ENCODE assay signal across 9 mouse cellular contexts in genomic region chr10:120384797-120385600, GRCm38 (mm10).
A peak's percentile ranks its signal among the peaks of the same experiment; 100 is the strongest.
DNase-seq lines count a peak whose midpoint lies in the region; ATAC-seq lines count a peak whose summit lies in the region.
"Had no signal": no experiment of that assay in that cellular context is flagged by ENCODE, and none has a peak within 500 bp of the region (broad histone marks: within the 10 kb centered on the region; RNA-seq: fewer than 3 reads in every experiment).

No protein-coding gene starts in this region.

- intact Hi-C loops in heart, postnatal 25 days (cut with DNase I): no loop called here

- WGBS in heart, embryonic 10.5 days: 46% methylated on average over 10 of the region's 10 CpGs

- peak overlapping the region; percentile 64; the same call in 1 of the 2 replicates for H3K27ac ChIP-seq in heart, embryonic 10.5 days
- H3K27ac ChIP-seq: forebrain, embryonic 12.5 days had no signal

- peak; percentile 50 for ATAC-seq in megakaryocyte progenitor cell, adult 5-6 weeks (replicated peaks; ENCODE audit: poor library complexity)

- H3K4me1 ChIP-seq in heart, embryonic 10.5 days: peaks cover 55% of the 10 kb centered on the region

- 0 out of 2 replicates have a peak overlapping the region, but pooled peaks have one; percentile 15 for H3K4me3 ChIP-seq in heart, embryonic 10.5 days
- H3K4me3 ChIP-seq: forebrain, embryonic 12.5 days had no signal

- H3K36me3 ChIP-seq in heart, embryonic 10.5 days: 0 out of 2 replicates have a peak, but pooled peaks cover 7% of the 10 kb centered on the region
- H3K36me3 ChIP-seq: forebrain, embryonic 12.5 days had no signal

- peak; percentile 96 for DNase-seq in heart, adult 11 months
- DNase-seq in heart, postnatal 25 days (ENCODE audit: low spot score): no peak
- no peak for DNase-seq in heart, embryonic 10.5 days (ENCODE audit: low spot score)
- peak; percentile 53 for DNase-seq in kidney, adult 9 months
- no peak for DNase-seq in thymus, postnatal 4 days
- DNase-seq in testis, postnatal 10 days (ENCODE audit: low spot score): no peak
- no peak for DNase-seq in thymus, adult 18-20 months

- no peaks in the 10 kb centered on the region for H3K9me3 ChIP-seq in heart, embryonic 10.5 days
- H3K9me3 ChIP-seq: forebrain, embryonic 12.5 days had no signal

- H3K27me3 ChIP-seq in heart, embryonic 10.5 days (ENCODE audit: insufficient read depth, poor library complexity, severe bottlenecking): no peaks in the 10 kb centered on the region

Comparison
In these comparisons a context has a peak if more than half of its experiments do, and no peak if none do; other contexts are left out.
1. DNase-seq: peak in heart, adult 11 months (single experiment) and kidney, adult 9 months (single experiment); none in heart, postnatal 25 days (single experiment), heart, embryonic 10.5 days (single experiment), thymus, postnatal 4 days (single experiment), testis, postnatal 10 days (single experiment) and thymus, adult 18-20 months (0 of 2).